Mouse (Mus musculus): ENCODE data around the gene Ablim2. TPM values are rescaled to one million over a fixed set of nuclear protein-coding genes. Genes with fewer than 3 reads are reported as not detected.

Ablim2 gene
- total RNA-seq (2014; rRNA removed) (35.7 and 44.6 TPM in 2 replicates), polyA plus RNA-seq (2015; fragmentation: Nextera tagmentation; extraction: Ambion mirVana) (26.3 and 30.0 TPM in 2 replicates)

GRCm38 (mm10) chr5:35757639-35758001 lies at the start of gene Ablim2:
TSS of gene Ablim2 (plus strand) at chr5:35757880.
- ATAC-seq (peak; percentile 95), DNase-seq (ENCODE audit: low spot score) (peak; percentile 97)
- Histone ChIP-seq H3K36me3 (ENCODE audit: insufficient read depth, low read length) (no peaks in the 10 kb centered on the region), H3K9me3 (ENCODE audit: low read length) (no peaks in the 10 kb centered on the region), H3K27ac (peak within 1 kb of the TSS; percentile 75), H3K27me3 (ENCODE audit: insufficient read depth, low read length) (no peaks in the 10 kb centered on the region), H3K4me1 (ENCODE audit: insufficient read depth, low read length) (peaks cover 12% of the 10 kb centered on the region), H3K4me2 (ENCODE audit: low read depth, low read length) (peak within 1 kb of the TSS; percentile 90), H3K9ac (replicated peaks; ENCODE audit: low read length) (peak within 1 kb of the TSS; percentile 68), H3K4me3 (ENCODE audit: low read length) (peak within 1 kb of the TSS; percentile 66)
- WGBS: under 1% methylated on average over 33 of the region's 35 CpGs
- peak; percentile 56 for TF ChIP-seq CTCF (IDR thresholded peaks at IDR 0.05; ENCODE audit: low read depth)

DNA sequence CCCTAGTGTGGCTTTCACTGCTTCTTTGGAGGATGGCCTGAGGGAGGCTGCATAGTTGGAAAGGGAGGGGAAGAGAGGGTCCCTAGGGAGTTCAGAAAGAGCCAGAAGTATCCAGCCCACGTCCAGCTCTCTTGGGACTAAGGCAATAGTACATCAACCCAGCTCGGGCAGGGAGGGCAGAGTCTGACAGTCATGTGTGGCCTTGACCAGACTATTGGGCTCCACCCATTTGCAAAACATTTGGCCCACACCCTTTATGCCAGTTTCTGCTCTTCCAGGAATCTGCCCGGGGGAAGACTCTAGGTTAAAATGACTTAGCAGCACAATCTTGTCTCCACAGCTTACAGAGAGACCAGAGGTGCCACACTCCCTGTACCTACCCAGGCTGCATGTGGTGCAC lies 47.2 kb upstream of the Ablim2 start:
- no peak for TF ChIP-seq CTCF (IDR thresholded peaks at IDR 0.05; ENCODE audit: low read depth)
- Histone ChIP-seq H3K4me2 (ENCODE audit: low read depth, low read length) (no peak overlapping the region), H3K4me3 (ENCODE audit: low read length) (no peak overlapping the region), H3K36me3 (ENCODE audit: insufficient read depth, low read length) (no peaks in the 10 kb centered on the region), H3K27me3 (ENCODE audit: insufficient read depth, low read length) (no peaks in the 10 kb centered on the region), H3K9me3 (ENCODE audit: low read length) (no peaks in the 10 kb centered on the region), H3K27ac (no peak overlapping the region), H3K4me1 (ENCODE audit: insufficient read depth, low read length) (no peaks in the 10 kb centered on the region), H3K9ac (replicated peaks; ENCODE audit: low read length) (no peak overlapping the region)
- 55% methylated on average over 3 of the region's 3 CpGs for WGBS
- DNase-seq (ENCODE audit: low spot score) (no peak), ATAC-seq (no peak)

DNA sequence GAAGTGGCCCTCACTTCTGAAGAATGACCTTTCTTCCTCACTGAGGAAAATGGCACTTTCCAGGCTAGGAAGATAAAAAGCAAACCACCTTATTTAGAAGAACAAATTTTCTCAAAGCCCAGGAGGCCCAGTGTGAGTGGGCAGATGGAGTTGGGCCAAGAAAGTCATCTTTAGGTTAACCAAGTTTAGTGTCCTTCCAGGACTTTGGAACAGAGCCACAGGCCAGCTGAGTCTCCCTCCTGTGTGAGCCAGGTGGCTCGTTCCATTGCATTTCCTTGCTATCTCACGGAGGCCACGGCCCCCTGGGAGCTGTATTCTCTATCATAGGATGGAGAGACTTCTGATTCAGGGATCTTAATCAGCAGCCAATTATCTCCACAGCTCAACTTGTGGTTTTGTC lies 46.7 kb upstream of the Ablim2 start:
- Histone ChIP-seq H3K4me1 (ENCODE audit: insufficient read depth, low read length) (no peaks in the 10 kb centered on the region), H3K4me3 (ENCODE audit: low read length) (no peak overlapping the region), H3K36me3 (ENCODE audit: insufficient read depth, low read length) (no peaks in the 10 kb centered on the region), H3K4me2 (ENCODE audit: low read depth, low read length) (no peak overlapping the region), H3K27ac (no peak overlapping the region), H3K27me3 (ENCODE audit: insufficient read depth, low read length) (no peaks in the 10 kb centered on the region), H3K9me3 (ENCODE audit: low read length) (no peaks in the 10 kb centered on the region), H3K9ac (replicated peaks; ENCODE audit: low read length) (no peak overlapping the region)
- TF ChIP-seq CTCF (IDR thresholded peaks at IDR 0.05; ENCODE audit: low read depth): no peak
- ATAC-seq (no peak), DNase-seq (ENCODE audit: low spot score) (peak; percentile 33)
- 59% methylated on average over 3 of the region's 3 CpGs for WGBS

- Histone ChIP-seq H3K4me1 (ENCODE audit: insufficient read depth, low read length) (no peaks in the 10 kb centered on the region), H3K27ac (no peak overlapping the region), H3K27me3 (ENCODE audit: insufficient read depth, low read length) (no peaks in the 10 kb centered on the region), H3K9ac (replicated peaks; ENCODE audit: low read length) (no peak overlapping the region), H3K4me2 (ENCODE audit: low read depth, low read length) (no peak overlapping the region), H3K36me3 (ENCODE audit: insufficient read depth, low read length) (no peaks in the 10 kb centered on the region), H3K9me3 (ENCODE audit: low read length) (no peaks in the 10 kb centered on the region), H3K4me3 (ENCODE audit: low read length) (no peak overlapping the region)
- DNase-seq (ENCODE audit: low spot score) (no peak), ATAC-seq (no peak)
- no peak for TF ChIP-seq CTCF (IDR thresholded peaks at IDR 0.05; ENCODE audit: low read depth)
- 77% methylated on average over 5 of the region's 5 CpGs for WGBS
These were observed 45.2 kb upstream of the Ablim2 start for GRCm38 (mm10) chr5:35712517-35712916.

- peak; percentile 91 for DNase-seq (ENCODE audit: low spot score)
- no peaks in the 10 kb centered on the region for H3K36me3 ChIP-seq (ENCODE audit: insufficient read depth, low read length)
- no peak overlapping the region for H3K9ac ChIP-seq (replicated peaks; ENCODE audit: low read length)
- H3K27me3 ChIP-seq (ENCODE audit: insufficient read depth, low read length): no peaks in the 10 kb centered on the region
- peak; percentile 99 for TF ChIP-seq CTCF (IDR thresholded peaks at IDR 0.05; ENCODE audit: low read depth)
- no peak overlapping the region for H3K4me2 ChIP-seq (ENCODE audit: low read depth, low read length)
- H3K4me3 ChIP-seq (ENCODE audit: low read length): no peak overlapping the region
- H3K4me1 ChIP-seq (ENCODE audit: insufficient read depth, low read length): no peaks in the 10 kb centered on the region
- H3K27ac ChIP-seq: no peak overlapping the region
- 47% methylated on average over 13 of the region's 13 CpGs for WGBS
- no peaks in the 10 kb centered on the region for H3K9me3 ChIP-seq (ENCODE audit: low read length)
- ATAC-seq: peak; percentile 95
These were observed 43.9 kb upstream of the Ablim2 start for GRCm38 (mm10) chr5:35713649-35714354.

GRCm38 (mm10) chr5:35717455-35717854 lies 40.2 kb upstream of the Ablim2 start:
- Histone ChIP-seq H3K9me3 (ENCODE audit: low read length) (no peaks in the 10 kb centered on the region), H3K27me3 (ENCODE audit: insufficient read depth, low read length) (no peaks in the 10 kb centered on the region), H3K36me3 (ENCODE audit: insufficient read depth, low read length) (no peaks in the 10 kb centered on the region), H3K4me1 (ENCODE audit: insufficient read depth, low read length) (no peaks in the 10 kb centered on the region), H3K4me2 (ENCODE audit: low read depth, low read length) (no peak overlapping the region), H3K9ac (replicated peaks; ENCODE audit: low read length) (no peak overlapping the region), H3K4me3 (ENCODE audit: low read length) (no peak overlapping the region), H3K27ac (no peak overlapping the region)
- ATAC-seq (no peak), DNase-seq (ENCODE audit: low spot score) (no peak)
- 81% methylated on average over 5 of the region's 5 CpGs for WGBS
- TF ChIP-seq CTCF (IDR thresholded peaks at IDR 0.05; ENCODE audit: low read depth): no peak

DNA sequence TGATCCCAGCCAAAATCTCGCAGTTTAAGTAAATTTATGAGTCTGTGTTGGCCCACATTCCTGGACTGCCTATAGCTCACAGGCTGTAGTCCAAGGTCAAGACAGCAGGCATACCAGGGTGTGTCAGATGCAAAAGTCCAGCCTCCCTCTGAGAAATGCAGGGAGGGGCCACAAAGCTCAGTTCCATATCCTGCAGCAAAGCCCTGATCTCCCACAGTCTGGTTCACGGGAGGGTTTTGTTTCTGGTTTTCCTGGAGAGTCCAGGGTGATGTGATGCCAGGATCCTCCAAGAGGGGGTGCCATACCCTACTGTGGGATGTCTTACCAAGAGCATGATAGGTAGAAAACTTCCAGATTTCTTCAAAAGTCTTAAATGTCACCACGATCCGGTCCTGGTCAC lies 39.7 kb upstream of the Ablim2 start:
- Histone ChIP-seq H3K36me3 (ENCODE audit: insufficient read depth, low read length) (no peaks in the 10 kb centered on the region), H3K4me1 (ENCODE audit: insufficient read depth, low read length) (no peaks in the 10 kb centered on the region), H3K27me3 (ENCODE audit: insufficient read depth, low read length) (no peaks in the 10 kb centered on the region), H3K4me3 (ENCODE audit: low read length) (no peak overlapping the region), H3K4me2 (ENCODE audit: low read depth, low read length) (no peak overlapping the region), H3K9me3 (ENCODE audit: low read length) (no peaks in the 10 kb centered on the region), H3K27ac (no peak overlapping the region), H3K9ac (replicated peaks; ENCODE audit: low read length) (no peak overlapping the region)
- ATAC-seq (no peak), DNase-seq (ENCODE audit: low spot score) (peak; percentile 42)
- 60% methylated on average over 4 of the region's 4 CpGs for WGBS
- peak; percentile 62 for TF ChIP-seq CTCF (IDR thresholded peaks at IDR 0.05; ENCODE audit: low read depth)

Measured in hindbrain, postnatal 0 days (tissue).